Mouse (Mus musculus) heart, embryonic 13.5 days (tissue): Measurements from ENCODE around the gene Fancc. TPM values are rescaled to one million over a fixed set of nuclear protein-coding genes. Genes with fewer than 3 reads are reported as not detected.

Source experiments
- ATAC-seq: fragments of 200-750 bp; cut with Nextera tagmentation; 2 replicates; pipeline ENCODE4 v1.8.0; 2017; ENCODE audit warnings: moderate TSS enrichment; ENCODE audit not compliant: insufficient number of reproducible peaks, low FRiP score, low TSS enrichment; ENCODE audit errors: extremely low read depth
- H3K27ac ChIP-seq: fragments of 300-500 bp; sonication (generic); replicated peaks from 2 replicates; pipeline ENCODE4 v1.5.1; 2015; ENCODE audit warnings: moderate library complexity, mild to moderate bottlenecking, inconsistent platforms
- H3K27me3 ChIP-seq: fragments of 300-500 bp; sonication (generic); replicated peaks from 2 replicates; pipeline ENCODE4 v1.6.1; 2015; ENCODE audit warnings: mild to moderate bottlenecking, inconsistent platforms
- H3K36me3 ChIP-seq: fragments of 300-500 bp; sonication (generic); 2 replicates; pipeline ENCODE4 v1.6.1; 2015; ENCODE audit warnings: mild to moderate bottlenecking, inconsistent platforms
- H3K4me1 ChIP-seq: fragments of 300-500 bp; sonication (generic); 2 replicates; pipeline ENCODE4 v1.6.1; 2015; ENCODE audit warnings: inconsistent platforms
- H3K4me2 ChIP-seq: fragments of 300-500 bp; sonication (generic); 2 replicates; pipeline ENCODE4 v1.6.1; 2015; ENCODE audit warnings: inconsistent platforms, mild to moderate bottlenecking, moderate library complexity
- H3K4me3 ChIP-seq: fragments of 300-500 bp; sonication (generic); 2 replicates; pipeline ENCODE4 v1.5.1; 2015; ENCODE audit warnings: moderate library complexity, mild to moderate bottlenecking, inconsistent platforms
- H3K9ac ChIP-seq: fragments of 300-500 bp; sonication (generic); 2 replicates; pipeline ENCODE4 v1.6.1; 2015; ENCODE audit warnings: inconsistent platforms, mild to moderate bottlenecking, moderate library complexity
- H3K9me3 ChIP-seq: fragments of 300-500 bp; sonication (generic); 2 replicates; pipeline ENCODE4 v1.6.1; 2016; ENCODE audit warnings: inconsistent platforms
- WGBS: fragments of 180-500 bp; shearing (Covaris S2); methylation state at CpG from one replicate; pipeline ENCODE4 v1.1.7; 2015; ENCODE audit warnings: mixed read lengths; 5-methylcytosine and 5-hydroxymethylcytosine counted together
- polyA plus RNA-seq: library from polyadenylated mRNA; unstranded; fragments of >200 nt; fragmentation: Nextera tagmentation; extraction: Ambion mirVana; gene quantifications from 2 replicates; pipeline ENCODE4 v1.2.1, GENCODE M21; 2015

The Fancc gene
- polyA plus RNA-seq: 13.8 and 14.0 TPM in 2 replicates

GRCm38 (mm10) chr13:63496646-63497582 lies at the start of gene Fancc:
TSS of gene Fancc (minus strand) at chr13:63497278.
- Histone ChIP-seq H3K27ac (no peak within 1 kb of the TSS), H3K9me3 (no peaks in the 10 kb centered on the region), H3K36me3 (no peaks in the 10 kb centered on the region), H3K4me2 (peak within 1 kb of the TSS; percentile 53), H3K27me3 (no peaks in the 10 kb centered on the region), H3K4me1 (peaks cover 8% of the 10 kb centered on the region; the same call in 1 of the 2 replicates), H3K4me3 (peak within 1 kb of the TSS; percentile 25), H3K9ac (0 out of 2 replicates have a peak within 1 kb of the TSS, but pooled peaks have one; percentile 42)
- 31% methylated on average over 23 of the region's 23 CpGs for WGBS
- no peak for ATAC-seq

GRCm38 (mm10) chr13:63545291-63545690 lies 48.2 kb upstream of the Fancc start:
- 78% methylated on average over 7 of the region's 7 CpGs for WGBS
- H3K27ac ChIP-seq: no peak overlapping the region
- no peak overlapping the region for H3K9ac ChIP-seq
- H3K4me1 ChIP-seq: peaks cover 41% of the 10 kb centered on the region
- no peak for ATAC-seq
- H3K36me3 ChIP-seq: peaks cover 78% of the 10 kb centered on the region
- no peak overlapping the region for H3K4me2 ChIP-seq
- no peaks in the 10 kb centered on the region for H3K27me3 ChIP-seq
- H3K4me3 ChIP-seq: no peak overlapping the region
- H3K9me3 ChIP-seq: no peaks in the 10 kb centered on the region

- no peak overlapping the region for H3K27ac ChIP-seq
- no peak overlapping the region for H3K4me2 ChIP-seq
- peaks cover 80% of the 10 kb centered on the region for H3K36me3 ChIP-seq
- H3K27me3 ChIP-seq: no peaks in the 10 kb centered on the region
- 49% methylated on average over 5 of the region's 5 CpGs for WGBS
- no peak overlapping the region for H3K4me3 ChIP-seq
- ATAC-seq: no peak
- no peak overlapping the region for H3K9ac ChIP-seq
- H3K9me3 ChIP-seq: no peaks in the 10 kb centered on the region
- H3K4me1 ChIP-seq: peaks cover 37% of the 10 kb centered on the region
Measured at GRCm38 (mm10) chr13:63544967-63545253, 47.8 kb upstream of the Fancc start.

GRCm38 (mm10) chr13:63544119-63544966 lies 47.3 kb upstream of the Fancc start:
- H3K4me1 ChIP-seq: peaks cover 32% of the 10 kb centered on the region
- no peaks in the 10 kb centered on the region for H3K27me3 ChIP-seq
- no peak overlapping the region for H3K27ac ChIP-seq
- no peak overlapping the region for H3K9ac ChIP-seq
- no peak overlapping the region for H3K4me2 ChIP-seq
- no peak for ATAC-seq
- peaks cover 86% of the 10 kb centered on the region for H3K36me3 ChIP-seq
- H3K4me3 ChIP-seq: no peak overlapping the region
- 74% methylated on average over 13 of the region's 13 CpGs for WGBS
- H3K9me3 ChIP-seq: no peaks in the 10 kb centered on the region

- H3K36me3 ChIP-seq: peaks cover 94% of the 10 kb centered on the region
- WGBS: 68% methylated on average over 6 of the region's 6 CpGs
- no peak overlapping the region for H3K27ac ChIP-seq
- H3K4me3 ChIP-seq: no peak overlapping the region
- ATAC-seq: no peak
- no peaks in the 10 kb centered on the region for H3K9me3 ChIP-seq
- no peaks in the 10 kb centered on the region for H3K27me3 ChIP-seq
- peaks cover 23% of the 10 kb centered on the region for H3K4me1 ChIP-seq
- no peak overlapping the region for H3K4me2 ChIP-seq
- no peak overlapping the region for H3K9ac ChIP-seq
Measured at GRCm38 (mm10) chr13:63543459-63543858, 46.4 kb upstream of the Fancc start.

- no peak overlapping the region for H3K27ac ChIP-seq
- peaks cover 98% of the 10 kb centered on the region for H3K36me3 ChIP-seq
- no peak overlapping the region for H3K9ac ChIP-seq
- WGBS: 82% methylated on average over 3 of the region's 3 CpGs
- H3K4me1 ChIP-seq: peaks cover 19% of the 10 kb centered on the region
- no peaks in the 10 kb centered on the region for H3K27me3 ChIP-seq
- no peak for ATAC-seq
- no peaks in the 10 kb centered on the region for H3K9me3 ChIP-seq
- H3K4me3 ChIP-seq: no peak overlapping the region
- H3K4me2 ChIP-seq: no peak overlapping the region
Measured at GRCm38 (mm10) chr13:63542796-63543384, 45.8 kb upstream of the Fancc start.

- H3K4me3 ChIP-seq: no peak overlapping the region
- H3K9me3 ChIP-seq: no peaks in the 10 kb centered on the region
- no peaks in the 10 kb centered on the region for H3K27me3 ChIP-seq
- H3K27ac ChIP-seq: no peak overlapping the region
- no peak overlapping the region for H3K9ac ChIP-seq
- H3K36me3 ChIP-seq: peaks cover 99% of the 10 kb centered on the region
- no peak for ATAC-seq
- H3K4me1 ChIP-seq: peaks cover 19% of the 10 kb centered on the region
- H3K4me2 ChIP-seq: no peak overlapping the region
Measured at GRCm38 (mm10) chr13:63541510-63541909, 44.4 kb upstream of the Fancc start.

GRCm38 (mm10) chr13:63540584-63540983 lies 43.5 kb upstream of the Fancc start:
- no peak overlapping the region for H3K27ac ChIP-seq
- no peak for ATAC-seq
- no peaks in the 10 kb centered on the region for H3K9me3 ChIP-seq
- H3K4me1 ChIP-seq: peaks cover 19% of the 10 kb centered on the region
- no peak overlapping the region for H3K9ac ChIP-seq
- 89% methylated on average over 12 of the region's 12 CpGs for WGBS
- H3K4me3 ChIP-seq: no peak overlapping the region
- no peak overlapping the region for H3K4me2 ChIP-seq
- H3K36me3 ChIP-seq: peaks cover 99% of the 10 kb centered on the region
- H3K27me3 ChIP-seq: no peaks in the 10 kb centered on the region

- Histone ChIP-seq H3K4me1 (no peaks in the 10 kb centered on the region), H3K27ac (no peak overlapping the region), H3K4me2 (no peak overlapping the region), H3K9me3 (no peaks in the 10 kb centered on the region), H3K9ac (no peak overlapping the region), H3K36me3 (peaks cover 100% of the 10 kb centered on the region), H3K27me3 (no peaks in the 10 kb centered on the region), H3K4me3 (no peak overlapping the region)
- WGBS: 89% methylated on average over 4 of the region's 4 CpGs
- no peak for ATAC-seq
Measured at GRCm38 (mm10) chr13:63534981-63535380, 37.9 kb upstream of the Fancc start.

- H3K27me3 ChIP-seq: no peaks in the 10 kb centered on the region
- H3K27ac ChIP-seq: no peak overlapping the region
- H3K9ac ChIP-seq: no peak overlapping the region
- H3K36me3 ChIP-seq: peaks cover 88% of the 10 kb centered on the region
- no peak for ATAC-seq
- no peak overlapping the region for H3K4me3 ChIP-seq
- 88% methylated on average over 9 of the region's 9 CpGs for WGBS
- H3K4me2 ChIP-seq: no peak overlapping the region
- H3K9me3 ChIP-seq: no peaks in the 10 kb centered on the region
- peaks cover 19% of the 10 kb centered on the region for H3K4me1 ChIP-seq
Measured at GRCm38 (mm10) chr13:63530857-63531256, 33.8 kb upstream of the Fancc start.

GRCm38 (mm10) chr13:63530371-63530764 lies 33.3 kb upstream of the Fancc start:
- H3K9me3 ChIP-seq: no peaks in the 10 kb centered on the region
- peaks cover 20% of the 10 kb centered on the region for H3K4me1 ChIP-seq
- peaks cover 88% of the 10 kb centered on the region for H3K36me3 ChIP-seq
- no peaks in the 10 kb centered on the region for H3K27me3 ChIP-seq
- H3K4me3 ChIP-seq: no peak overlapping the region
- ATAC-seq: no peak
- no peak overlapping the region for H3K9ac ChIP-seq
- H3K27ac ChIP-seq: no peak overlapping the region
- H3K4me2 ChIP-seq: no peak overlapping the region
- WGBS: 74% methylated on average over 3 of the region's 3 CpGs
